Mouse (Mus musculus) embryo, embryonic 10 days (tissue): Measurements from ENCODE around the gene Popdc3.
"Not testable (repeated sequence)": the region's sequence is repeated elsewhere in the genome, so short reads cannot be mapped to it uniquely, and the experiment has no call there.

Source experiments
- DNase-seq: peaks from one replicate; pipeline ENCODE4 v3.0.0-alpha.2; 2015; ENCODE audit warnings: low spot score

Popdc3 gene

DNA sequence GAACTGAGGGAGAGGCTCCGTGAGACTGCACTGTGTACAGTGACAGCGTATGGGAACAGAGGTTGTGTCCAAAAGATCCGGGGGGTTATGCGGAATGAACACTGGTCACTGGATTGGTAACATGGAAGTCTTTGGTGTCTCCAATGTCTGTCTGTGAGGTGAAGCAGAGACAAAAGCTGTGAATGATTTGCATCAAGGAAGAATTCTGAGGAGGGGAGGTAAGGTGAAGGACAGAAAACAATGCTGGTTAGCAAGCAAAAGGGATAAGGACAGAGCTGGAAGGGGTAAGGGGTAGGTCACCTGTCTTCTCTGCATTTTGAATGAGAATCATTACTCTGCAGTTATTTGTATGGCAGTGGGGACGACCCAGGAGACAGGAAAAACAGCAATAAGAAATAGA is 16.6 kb downstream of the Popdc3 start:
- no peak for DNase-seq

DNA sequence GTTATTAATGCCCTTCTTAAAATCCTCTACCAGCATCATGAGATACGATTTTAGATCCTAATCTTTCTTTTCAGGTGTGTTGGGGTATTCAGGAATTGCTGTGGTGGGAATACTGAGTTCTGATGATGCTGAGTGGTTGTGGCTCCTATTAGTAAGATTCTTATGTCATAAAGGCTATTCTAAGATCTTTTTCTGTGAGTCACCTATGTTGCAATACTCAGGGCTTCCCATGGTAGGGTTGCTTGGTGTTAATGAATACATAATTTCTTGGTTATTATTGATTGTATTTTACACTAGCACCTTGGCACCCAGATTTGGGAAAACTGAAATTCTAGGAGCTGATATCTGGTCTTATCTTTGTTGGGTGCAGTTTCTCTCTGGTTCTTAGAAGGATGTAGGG is 26.7 kb downstream of the Popdc3 start:
- no peak for DNase-seq

GRCm38 (mm10) chr10:45210201-45210600 is 32.3 kb downstream of the Popdc3 start:
- DNase-seq: no peak

- DNase-seq: no peak
These were observed 38.8 kb downstream of the Popdc3 start for GRCm38 (mm10) chr10:45216676-45217075.

DNA sequence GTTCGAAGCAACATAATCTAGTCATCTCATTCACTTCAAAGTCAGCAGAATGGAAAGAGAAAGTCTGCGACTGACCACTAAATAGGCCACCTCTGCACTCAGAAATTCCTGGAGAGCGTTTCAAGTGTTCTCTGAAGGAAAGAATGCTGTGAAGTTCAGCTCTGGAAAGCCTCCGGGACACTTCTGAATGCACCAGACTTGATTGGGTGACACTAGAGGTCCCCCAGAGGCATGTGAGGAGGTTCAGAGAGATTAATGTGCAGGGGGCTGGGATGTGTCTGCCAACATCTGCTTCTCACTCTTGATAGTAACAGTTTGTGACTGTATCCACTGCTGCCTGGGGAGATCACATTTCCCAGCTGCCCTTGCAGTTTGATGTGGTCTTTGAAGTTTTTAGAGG is 52.1 kb downstream of the Popdc3 start:
- peak; percentile 69 for DNase-seq

DNA sequence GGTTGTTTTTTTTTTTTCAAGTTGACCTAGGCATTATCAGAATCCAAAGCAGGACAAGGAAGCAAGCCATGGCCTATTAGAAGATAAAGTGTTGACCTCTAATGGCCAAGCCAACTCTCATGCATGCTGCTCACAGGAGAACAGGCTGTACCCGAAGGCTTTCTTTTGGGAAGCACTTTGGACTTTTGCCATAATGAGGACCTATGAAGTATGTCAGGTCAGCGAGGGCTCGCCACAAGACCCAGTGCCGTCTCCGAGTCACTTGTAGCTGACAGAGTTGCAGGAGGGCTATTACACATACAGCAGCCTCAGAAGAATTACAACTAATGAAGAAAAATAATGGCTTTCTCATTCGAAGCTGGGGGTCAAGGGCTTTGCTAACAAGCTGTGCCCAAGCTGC is 55.5 kb downstream of the Popdc3 start:
- no peak for DNase-seq

DNA sequence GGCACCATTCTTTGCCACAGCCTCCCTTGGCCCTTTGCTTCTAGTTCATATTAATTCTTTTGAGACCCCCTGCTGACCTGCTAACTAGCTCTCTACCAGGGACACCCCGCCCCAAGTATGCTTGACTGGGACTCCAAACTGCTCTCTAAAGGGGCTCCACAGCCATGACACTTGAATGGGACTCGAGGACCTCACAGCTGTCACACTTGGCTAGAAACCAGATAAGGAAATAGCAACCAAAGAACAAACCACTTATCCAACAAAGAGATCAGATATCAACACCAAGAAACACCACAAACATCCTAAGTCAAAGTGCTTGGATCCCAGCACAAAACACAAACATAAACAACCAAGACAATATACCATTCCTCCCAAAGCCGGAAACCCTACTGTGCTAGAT is 58.4 kb downstream of the Popdc3 start:
- DNase-seq: no peak

GRCm38 (mm10) chr10:45237492-45237891 is 59.6 kb downstream of the Popdc3 start:
- no peak for DNase-seq

DNA sequence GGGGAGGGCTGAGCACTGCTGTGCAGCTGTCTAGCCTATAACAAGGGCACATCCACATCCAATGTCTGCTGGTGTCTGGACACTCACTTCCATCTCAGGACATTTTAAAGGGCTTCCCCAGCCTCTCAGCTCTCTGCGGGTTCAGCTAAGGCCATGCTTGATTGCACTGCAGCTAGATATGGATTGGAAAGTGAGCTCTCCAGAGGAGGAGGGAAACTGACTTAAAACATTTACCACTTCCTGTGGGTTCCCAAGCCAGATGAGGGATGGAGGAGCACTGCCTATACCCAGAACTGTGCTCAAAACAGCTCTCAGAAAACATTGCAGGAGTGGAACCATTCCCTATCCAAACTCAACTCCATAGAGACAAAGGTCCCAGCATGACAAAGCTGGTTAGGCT is 82.6 kb downstream of the Popdc3 start:
- DNase-seq: no peak

GRCm38 (mm10) chr10:45262126-45262525 is 84.2 kb downstream of the Popdc3 start:
- DNase-seq: no peak

DNA sequence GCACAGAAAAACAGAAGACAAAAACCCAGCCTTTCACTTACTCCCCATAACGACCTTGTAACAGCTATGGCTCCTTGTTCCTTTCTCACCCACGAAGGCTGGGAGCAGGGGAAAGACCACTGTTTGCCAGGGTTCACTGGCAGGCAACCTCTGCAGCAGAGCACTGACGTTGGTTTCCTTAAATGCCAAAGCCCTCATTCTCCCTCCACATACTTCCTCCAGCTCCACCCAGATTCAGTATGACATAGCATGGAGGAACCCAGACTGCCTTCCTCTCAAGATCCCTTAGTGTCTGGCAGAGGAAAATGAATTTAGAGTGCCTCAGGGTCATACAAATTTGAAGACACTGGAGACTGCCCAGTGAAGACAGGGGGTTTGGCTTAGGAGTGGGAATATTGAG is 98.6 kb downstream of the Popdc3 start:
- no peak for DNase-seq

DNA sequence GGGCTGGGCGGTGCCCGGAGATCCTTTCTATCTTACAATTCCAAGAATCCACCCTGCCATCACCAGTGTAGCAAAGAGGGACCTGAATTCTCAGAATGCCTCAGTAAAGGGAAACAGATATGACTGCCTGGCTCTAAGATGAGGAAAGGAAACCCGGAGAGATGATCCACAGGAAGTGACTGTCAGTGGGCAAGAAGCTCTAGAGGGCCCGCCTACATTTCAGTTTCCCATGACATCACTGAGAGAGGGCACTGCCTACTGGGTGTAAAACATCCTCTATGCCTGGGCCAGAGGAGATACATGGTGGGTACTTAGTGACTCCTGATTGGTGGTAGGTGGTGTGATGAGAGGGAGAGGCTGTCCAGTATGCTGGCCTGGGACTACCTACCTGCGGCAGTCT is 99.1 kb downstream of the Popdc3 start:
- no peak for DNase-seq

GRCm38 (mm10) chr10:45285651-45286050 is 107.8 kb downstream of the Popdc3 start:
- no peak for DNase-seq

GRCm38 (mm10) chr10:45288351-45288750 is 110.5 kb downstream of the Popdc3 start:
- DNase-seq: no peak

DNA sequence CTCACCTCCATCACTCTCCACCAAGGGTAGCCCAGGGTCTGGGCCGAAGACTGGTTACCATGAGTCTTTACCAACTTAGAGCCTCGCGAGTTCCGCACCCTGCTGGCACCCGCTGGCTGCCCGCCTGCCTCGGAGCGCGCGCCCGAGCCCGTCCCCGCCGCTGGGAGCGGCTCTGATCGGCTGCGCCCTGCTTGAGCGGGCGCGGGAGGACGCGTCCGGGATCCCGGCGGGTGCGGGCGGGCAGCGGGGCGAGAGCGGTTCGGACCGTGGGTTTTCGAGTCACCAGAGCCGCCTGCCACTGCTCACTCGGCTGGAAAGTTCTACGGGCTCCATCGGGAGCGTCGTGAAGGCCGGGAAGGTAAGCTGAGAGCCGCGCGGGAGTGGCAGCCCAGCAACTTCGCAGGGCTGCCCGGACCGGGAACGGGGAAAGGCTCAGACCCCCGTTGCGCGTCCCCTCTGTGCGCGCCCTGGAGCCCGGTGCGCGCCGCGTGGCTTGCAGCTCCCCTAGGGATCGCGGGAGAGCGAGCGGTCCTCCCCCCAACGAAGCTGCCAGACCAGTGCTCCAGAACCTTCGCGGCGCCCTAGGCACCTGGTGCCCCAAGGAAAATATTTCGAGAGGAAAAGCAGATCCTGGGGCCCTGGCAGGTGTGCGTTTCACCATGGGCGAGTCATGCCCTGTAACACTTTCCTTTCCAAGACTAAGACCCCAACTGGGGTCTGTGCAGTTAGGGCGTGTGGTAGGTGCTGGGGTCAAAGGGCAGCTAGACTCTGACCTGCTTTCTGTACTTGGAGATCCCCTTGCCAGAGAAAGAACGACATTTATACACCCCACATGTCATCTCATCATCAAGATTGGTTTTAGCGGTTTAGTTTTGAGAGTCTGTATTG is 111.6 kb downstream of the Popdc3 start:
- peak; percentile 41 for DNase-seq

DNA sequence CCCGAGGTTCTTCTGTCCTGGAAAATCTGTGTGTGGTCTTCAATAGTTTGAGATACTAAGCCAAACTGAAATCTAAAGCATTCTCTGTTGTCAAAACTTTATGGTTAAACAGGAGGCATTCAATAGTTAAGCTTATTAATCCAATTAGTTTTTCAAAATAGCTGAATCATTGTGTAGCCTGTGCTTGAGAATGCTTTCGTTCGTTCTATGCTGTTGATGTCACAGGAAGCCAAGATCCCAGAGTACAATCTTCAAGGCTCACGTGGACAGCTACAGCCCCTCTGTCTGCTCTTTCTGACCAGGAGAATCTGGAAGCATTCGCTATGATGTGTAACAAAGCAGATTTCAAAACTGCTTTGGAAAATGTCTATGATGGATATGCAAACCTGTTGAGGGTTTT is 112.7 kb downstream of the Popdc3 start:
- DNase-seq: no peak

DNA sequence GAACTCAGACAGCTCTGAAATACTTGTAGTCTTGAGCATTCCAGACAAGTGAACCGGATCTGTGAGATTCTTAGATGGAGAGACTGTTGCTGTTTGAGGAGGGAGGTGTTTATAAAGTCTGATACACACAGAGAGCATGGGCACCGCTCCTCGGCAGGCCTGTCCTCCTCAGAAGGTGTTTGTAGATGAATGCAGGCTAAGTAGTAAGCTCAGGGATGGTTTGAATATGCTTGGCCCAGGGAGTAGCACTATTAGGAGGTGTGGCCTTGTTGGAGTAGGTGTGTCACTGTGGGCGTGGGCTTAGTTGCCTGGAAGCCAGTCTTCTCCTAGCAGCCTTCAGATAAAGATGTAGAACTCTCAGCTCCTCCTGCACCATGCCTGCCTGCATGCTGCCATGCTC is 114.3 kb downstream of the Popdc3 start:
- not testable (repeated sequence) for DNase-seq

DNA sequence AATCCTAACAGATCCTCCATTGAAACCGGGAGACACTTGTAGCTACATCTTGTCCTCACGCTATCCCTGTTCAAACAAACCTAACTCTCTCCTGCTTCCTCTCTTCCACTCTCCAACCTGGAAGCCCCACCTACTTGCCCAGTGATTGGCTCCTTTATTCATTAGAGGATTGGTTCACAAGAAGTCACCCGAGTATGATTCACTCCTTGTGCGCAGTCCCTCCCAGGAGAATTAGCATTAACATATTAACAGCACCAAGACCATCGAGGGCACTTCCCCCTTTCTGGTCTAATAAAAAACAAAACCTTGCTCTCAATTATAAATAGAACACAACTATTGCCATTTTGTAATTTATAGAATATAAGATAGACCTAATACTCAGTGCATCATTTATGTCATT is 117.2 kb downstream of the Popdc3 start:
- no peak for DNase-seq

- DNase-seq: no peak
These were observed 120.6 kb downstream of the Popdc3 start for GRCm38 (mm10) chr10:45298503-45298902.

DNA sequence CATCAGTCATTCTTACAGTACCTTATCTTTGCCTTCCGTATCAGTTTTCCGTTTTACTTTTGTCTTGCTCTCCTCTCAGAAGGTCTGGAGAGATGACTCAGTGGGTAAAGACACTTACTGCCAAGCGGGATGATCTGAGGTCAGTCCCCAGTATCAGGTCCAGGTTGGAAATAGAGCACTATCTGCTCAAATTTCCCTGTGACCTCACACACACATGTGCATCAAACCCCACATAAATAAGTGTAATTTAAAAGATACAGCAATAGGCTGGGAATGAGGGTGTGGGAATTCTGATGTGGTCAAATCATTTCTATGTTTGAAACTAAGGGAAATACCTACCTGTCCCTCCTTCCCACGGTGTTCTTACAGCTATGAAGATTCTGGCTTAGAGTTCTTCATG is 121.6 kb downstream of the Popdc3 start:
- no peak for DNase-seq

DNA sequence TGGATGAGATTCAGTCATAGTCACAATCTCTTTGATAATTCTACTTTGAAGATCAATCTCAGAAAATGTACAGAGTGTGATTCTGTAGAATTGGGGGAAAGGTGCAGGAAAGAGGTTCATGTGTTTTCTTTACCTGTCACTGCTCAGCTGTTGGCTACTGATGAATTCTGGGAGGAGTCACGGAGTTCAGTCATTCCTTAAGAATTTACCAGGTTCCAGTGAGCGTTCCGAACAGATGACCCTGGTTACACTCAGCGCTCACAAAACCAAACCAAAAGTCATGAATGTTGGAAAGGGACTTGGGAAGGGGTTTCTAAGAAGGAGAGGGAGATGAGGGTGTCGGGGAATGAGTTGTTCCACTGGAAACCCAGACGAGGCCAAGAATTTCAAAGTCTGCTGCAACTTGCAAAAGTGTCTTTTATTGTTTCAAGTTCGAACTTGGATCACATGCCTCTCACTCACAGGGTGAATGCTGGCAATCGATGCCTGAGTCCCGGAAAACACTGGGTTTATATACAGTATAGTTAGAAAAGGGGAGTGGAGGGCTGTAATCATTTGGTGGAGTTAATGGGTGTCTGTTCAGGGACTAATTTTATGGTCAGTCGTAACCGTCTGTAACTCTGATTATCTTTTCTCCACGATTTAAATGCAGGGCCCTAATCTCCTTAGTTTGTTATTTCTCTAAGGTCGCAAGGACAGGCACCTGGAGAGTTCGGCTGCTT is 125.6 kb downstream of the Popdc3 start:
- no peak for DNase-seq

GRCm38 (mm10) chr10:45305173-45305572 is 127.3 kb downstream of the Popdc3 start:
- no peak for DNase-seq

- DNase-seq: no peak
These were observed 133.2 kb downstream of the Popdc3 start for GRCm38 (mm10) chr10:45311129-45311528.
